Mouse (Mus musculus) erythroid progenitor cell, adult 5-6 weeks (primary cell): ENCODE data around the gene Gm3106. TPM values are rescaled to one million over a fixed set of nuclear protein-coding genes. Genes with fewer than 3 reads are reported as not detected.
"Not testable (repeated sequence)": the region's sequence is repeated elsewhere in the genome, so short reads cannot be mapped to it uniquely, and the experiment has no call there.

ENCODE experiments used
- ATAC-seq: replicated peaks from 2 replicates; pipeline ENCODE4 v1.8.0; 2016; ENCODE audit warnings: moderate number of reproducible peaks, mild to moderate bottlenecking, moderate TSS enrichment, inconsistent platforms; ENCODE audit not compliant: poor library complexity, low FRiP score, severe bottlenecking
- total RNA-seq, 2 experiments: library from RNA; stranded (forward) in 1 of 2; stranded (reverse) in 1 of 2; fragments of 150-400 nt in 1 of 2; fragments of 186-747, 209-891 nt in 1 of 2; gene quantifications; 2 replicates each; pipeline versions ENCODE4 v1.2.3 to v1.2.4; 2015 to 2017; ENCODE audit warnings: low replicate concordance in 2 of 2

Gene Gm3106
- total RNA-seq (2015; ENCODE audit: low replicate concordance) (not detected in 2 replicates), total RNA-seq (2017; ENCODE audit: low replicate concordance) (not detected in 2 replicates)

- not testable (repeated sequence) for ATAC-seq
Measured at GRCm38 (mm10) chr5:94217705-94218104, at the start of gene Gm3106. Gene Gm3106 (plus strand): TSS chr5:94218005.

Other genes with a start within 250 kb of the Gm3106 start
- gene BC061212, start 147.5 kb upstream of the Gm3106 start, total RNA-seq (2015; ENCODE audit: low replicate concordance), result not detected in 2 replicates
- not detected in 2 replicates for gene BC061212, start 147.5 kb upstream of the Gm3106 start, total RNA-seq (2017; ENCODE audit: low replicate concordance)
- gene Gm6351, start 141.6 kb upstream of the Gm3106 start, total RNA-seq (2015; ENCODE audit: low replicate concordance), result not detected in 2 replicates
- not detected in 2 replicates for gene Gm6351, start 141.6 kb upstream of the Gm3106 start, total RNA-seq (2017; ENCODE audit: low replicate concordance)
- gene A430089I19Rik, start 88.8 kb downstream of the Gm3106 start, total RNA-seq (2015; ENCODE audit: low replicate concordance), result not detected in 2 replicates
- gene A430089I19Rik, start 88.8 kb downstream of the Gm3106 start, total RNA-seq (2017; ENCODE audit: low replicate concordance), result not detected in 2 replicates
- not detected in 2 replicates for gene Gm6502, start 96.4 kb downstream of the Gm3106 start, total RNA-seq (2015; ENCODE audit: low replicate concordance)
- gene Gm6502, start 96.4 kb downstream of the Gm3106 start, total RNA-seq (2017; ENCODE audit: low replicate concordance), result not detected in 2 replicates
- gene AA792892, start 121.7 kb downstream of the Gm3106 start, total RNA-seq (2015; ENCODE audit: low replicate concordance), result not detected in 2 replicates
- gene AA792892, start 121.7 kb downstream of the Gm3106 start, total RNA-seq (2017; ENCODE audit: low replicate concordance), result not detected in 2 replicates
- gene Gm7682, start 227.8 kb downstream of the Gm3106 start, total RNA-seq (2015; ENCODE audit: low replicate concordance), result not detected in 2 replicates
- gene Gm7682, start 227.8 kb downstream of the Gm3106 start, total RNA-seq (2017; ENCODE audit: low replicate concordance), result not detected in 2 replicates